26 mouse cellular contexts compared by ENCODE assay signal in genomic region chr5:16253768-16254167, GRCm38 (mm10).
"Had no signal": no experiment of that assay in that cellular context is flagged by ENCODE, and none has a peak within 500 bp of the region (broad histone marks: within the 10 kb centered on the region; RNA-seq: fewer than 3 reads in every experiment).

No protein-coding gene starts in this region.

- H3K9ac ChIP-seq: hindbrain, embryonic 12.5 days; hindbrain, embryonic 14.5 days; intestine, embryonic 15.5 days; limb, embryonic 12.5 days; liver, embryonic 13.5 days; liver, embryonic 15.5 days; liver, postnatal 0 days had no signal

- H3K4me1 ChIP-seq: hindbrain, embryonic 10.5 days; hindbrain, embryonic 12.5 days; intestine, embryonic 15.5 days; limb, embryonic 10.5 days; limb, embryonic 12.5 days; liver, embryonic 13.5 days; liver, embryonic 15.5 days had no signal

- H3K27me3 ChIP-seq: hindbrain, embryonic 12.5 days; intestine, embryonic 15.5 days; limb, embryonic 12.5 days; liver, embryonic 13.5 days; liver, embryonic 15.5 days had no signal

- H3K4me2 ChIP-seq: hindbrain, embryonic 12.5 days; hindbrain, embryonic 14.5 days; intestine, embryonic 15.5 days; limb, embryonic 12.5 days; liver, embryonic 11.5 days; liver, embryonic 13.5 days; liver, embryonic 15.5 days had no signal

- H3K9me3 ChIP-seq: hindbrain, embryonic 12.5 days; intestine, embryonic 15.5 days; limb, embryonic 10.5 days; limb, embryonic 12.5 days; liver, embryonic 13.5 days; liver, embryonic 15.5 days had no signal

- H3K36me3 ChIP-seq: hindbrain, embryonic 10.5 days; hindbrain, embryonic 12.5 days; intestine, embryonic 15.5 days; limb, embryonic 10.5 days; liver, embryonic 13.5 days; liver, embryonic 15.5 days had no signal

- DNase-seq: gastrocnemius, adult 2 months; gastrocnemius, postnatal 10 days; gastrocnemius, postnatal 25 days; heart, adult 18-20 months; heart, postnatal 10 days; heart, postnatal 4 days; kidney, adult 18-20 months; kidney, adult 8-10 months; kidney, postnatal 10 days; kidney, postnatal 25 days; kidney, postnatal 4 days; liver; liver, embryonic 13.5 days; liver, postnatal 0 days had no signal

- ATAC-seq: inflammation-experienced regulatory T-cells, adult 6 months; intestine, embryonic 15.5 days; intestine, postnatal 0 days; liver, postnatal 0 days had no signal

- H3K4me3 ChIP-seq: gastrocnemius, adult 2 months; hindbrain, embryonic 10.5 days; hindbrain, embryonic 12.5 days; intestine, embryonic 15.5 days; layer of hippocampus, adult 2 months; left cerebral cortex, adult 2 months; limb, embryonic 10.5 days; limb, embryonic 12.5 days; liver, embryonic 13.5 days; liver, embryonic 15.5 days had no signal

- H3K27ac ChIP-seq: gastrocnemius, adult 2 months; hindbrain, embryonic 10.5 days; hindbrain, embryonic 12.5 days; hindbrain, embryonic 14.5 days; intestine, embryonic 15.5 days; layer of hippocampus, adult 2 months; left cerebral cortex, adult 2 months; limb, embryonic 10.5 days; limb, embryonic 12.5 days; liver, embryonic 13.5 days; liver, embryonic 15.5 days had no signal
